Mouse (Mus musculus): ENCODE measurements at regions not wholly inside any gene's neighbourhood (a gene's known extent, or its start where the extent isn't known, plus 50 kb on each side); places are given as distances from the start of the nearest gene placed in this dataset.

GRCm38 (mm10) chr2:128325097-128325421, 199.2 kb downstream of the Bcl2l11 start:
- Histone ChIP-seq H3K36me3 (no peaks in the 10 kb centered on the region), H3K27ac (peak overlapping the region; percentile 49), H3K4me3 (no peak overlapping the region), H3K9ac (no peak overlapping the region), H3K4me2 (no peak overlapping the region), H3K27me3 (no peaks in the 10 kb centered on the region), H3K9me3 (no peaks in the 10 kb centered on the region), H3K4me1 (peaks cover 30% of the 10 kb centered on the region)
- peak; percentile 33; the same call in 1 of the 2 replicates for ATAC-seq (ENCODE audit: borderline replicate concordance, extremely low read depth, low FRiP score, low TSS enrichment)
- 60% methylated on average over 4 of the region's 4 CpGs for WGBS

- Histone ChIP-seq H3K9me3 (no peaks in the 10 kb centered on the region), H3K27me3 (no peaks in the 10 kb centered on the region), H3K4me2 (no peak overlapping the region), H3K4me3 (no peak overlapping the region), H3K4me1 (peaks cover 28% of the 10 kb centered on the region), H3K27ac (peak overlapping the region; percentile 49; the same call in 1 of the 2 replicates), H3K36me3 (no peaks in the 10 kb centered on the region), H3K9ac (no peak overlapping the region)
- ATAC-seq (ENCODE audit: borderline replicate concordance, extremely low read depth, low FRiP score, low TSS enrichment), result no peak
- WGBS, result 85% methylated on average over 4 of the region's 4 CpGs
Measured at GRCm38 (mm10) chr2:128325456-128325855, 199.6 kb downstream of the Bcl2l11 start.

GRCm38 (mm10) chr2:128330833-128331232, 205.0 kb downstream of the Bcl2l11 start:
- no peak overlapping the region for H3K27ac ChIP-seq
- H3K27me3 ChIP-seq, result no peaks in the 10 kb centered on the region
- no peak overlapping the region for H3K4me2 ChIP-seq
- ATAC-seq (ENCODE audit: borderline replicate concordance, extremely low read depth, low FRiP score, low TSS enrichment), result no peak
- H3K9me3 ChIP-seq, result no peaks in the 10 kb centered on the region
- H3K4me3 ChIP-seq, result no peak overlapping the region
- H3K36me3 ChIP-seq, result no peaks in the 10 kb centered on the region
- H3K4me1 ChIP-seq, result peaks cover 16% of the 10 kb centered on the region; the same call in 1 of the 2 replicates
- no peak overlapping the region for H3K9ac ChIP-seq
- WGBS, result 82% methylated on average over 9 of the region's 9 CpGs

- no peak overlapping the region for H3K9ac ChIP-seq
- H3K4me1 ChIP-seq, result peaks cover 19% of the 10 kb centered on the region; the same call in 1 of the 2 replicates
- H3K36me3 ChIP-seq, result no peaks in the 10 kb centered on the region
- no peak overlapping the region for H3K27ac ChIP-seq
- H3K4me3 ChIP-seq, result no peak overlapping the region
- no peaks in the 10 kb centered on the region for H3K9me3 ChIP-seq
- H3K27me3 ChIP-seq, result no peaks in the 10 kb centered on the region
- no peak overlapping the region for H3K4me2 ChIP-seq
- 83% methylated on average over 10 of the region's 10 CpGs for WGBS
- no peak for ATAC-seq (ENCODE audit: borderline replicate concordance, extremely low read depth, low FRiP score, low TSS enrichment)
Measured at GRCm38 (mm10) chr2:128331275-128331674, 205.4 kb downstream of the Bcl2l11 start.

GRCm38 (mm10) chr2:128331681-128332080, 205.8 kb downstream of the Bcl2l11 start:
- ATAC-seq (ENCODE audit: borderline replicate concordance, extremely low read depth, low FRiP score, low TSS enrichment), result no peak
- 61% methylated on average over 8 of the region's 8 CpGs for WGBS
- no peaks in the 10 kb centered on the region for H3K27me3 ChIP-seq
- H3K4me3 ChIP-seq, result no peak overlapping the region
- no peaks in the 10 kb centered on the region for H3K9me3 ChIP-seq
- H3K9ac ChIP-seq, result no peak overlapping the region
- H3K4me1 ChIP-seq, result peaks cover 19% of the 10 kb centered on the region; the same call in 1 of the 2 replicates
- no peak overlapping the region for H3K4me2 ChIP-seq
- no peak overlapping the region for H3K27ac ChIP-seq
- no peaks in the 10 kb centered on the region for H3K36me3 ChIP-seq

- WGBS, result 61% methylated on average over 10 of the region's 10 CpGs
- Histone ChIP-seq H3K4me1 (peaks cover 29% of the 10 kb centered on the region), H3K9me3 (no peaks in the 10 kb centered on the region), H3K27ac (no peak overlapping the region), H3K4me2 (no peak overlapping the region), H3K36me3 (no peaks in the 10 kb centered on the region), H3K27me3 (no peaks in the 10 kb centered on the region), H3K9ac (no peak overlapping the region), H3K4me3 (no peak overlapping the region)
- no peak; the same call in 1 of the 2 replicates for ATAC-seq (ENCODE audit: borderline replicate concordance, extremely low read depth, low FRiP score, low TSS enrichment)
Measured at GRCm38 (mm10) chr2:128333401-128334142, 207.7 kb downstream of the Bcl2l11 start.

- Histone ChIP-seq H3K9me3 (no peaks in the 10 kb centered on the region), H3K27me3 (no peaks in the 10 kb centered on the region), H3K36me3 (no peaks in the 10 kb centered on the region), H3K4me1 (peaks cover 35% of the 10 kb centered on the region), H3K4me2 (no peak overlapping the region), H3K9ac (no peak overlapping the region), H3K4me3 (no peak overlapping the region), H3K27ac (no peak overlapping the region)
- 61% methylated on average over 2 of the region's 2 CpGs for WGBS
- no peak; the same call in 1 of the 2 replicates for ATAC-seq (ENCODE audit: borderline replicate concordance, extremely low read depth, low FRiP score, low TSS enrichment)
Measured at GRCm38 (mm10) chr2:128334143-128334470, 208.3 kb downstream of the Bcl2l11 start.

- no peak overlapping the region for H3K27ac ChIP-seq
- no peak overlapping the region for H3K4me2 ChIP-seq
- no peaks in the 10 kb centered on the region for H3K27me3 ChIP-seq
- no peak for ATAC-seq (ENCODE audit: borderline replicate concordance, extremely low read depth, low FRiP score, low TSS enrichment)
- peaks cover 43% of the 10 kb centered on the region for H3K4me1 ChIP-seq
- no peak overlapping the region for H3K4me3 ChIP-seq
- no peak overlapping the region for H3K9ac ChIP-seq
- H3K9me3 ChIP-seq, result no peaks in the 10 kb centered on the region
- WGBS, result 34% methylated on average over 7 of the region's 7 CpGs
- no peaks in the 10 kb centered on the region for H3K36me3 ChIP-seq
Measured at GRCm38 (mm10) chr2:128334757-128335500, 209.1 kb downstream of the Bcl2l11 start.

GRCm38 (mm10) chr2:128337192-128337591, 211.4 kb downstream of the Bcl2l11 start:
- Histone ChIP-seq H3K27me3 (no peaks in the 10 kb centered on the region), H3K9me3 (no peaks in the 10 kb centered on the region), H3K36me3 (no peaks in the 10 kb centered on the region), H3K4me1 (peaks cover 54% of the 10 kb centered on the region), H3K4me2 (no peak overlapping the region), H3K9ac (no peak overlapping the region), H3K4me3 (no peak overlapping the region), H3K27ac (no peak overlapping the region)
- ATAC-seq (ENCODE audit: borderline replicate concordance, extremely low read depth, low FRiP score, low TSS enrichment), result no peak

- Histone ChIP-seq H3K36me3 (no peaks in the 10 kb centered on the region), H3K9ac (no peak overlapping the region), H3K9me3 (no peaks in the 10 kb centered on the region), H3K4me2 (no peak overlapping the region), H3K4me3 (no peak overlapping the region), H3K27ac (no peak overlapping the region), H3K4me1 (peaks cover 54% of the 10 kb centered on the region), H3K27me3 (no peaks in the 10 kb centered on the region)
- ATAC-seq (ENCODE audit: borderline replicate concordance, extremely low read depth, low FRiP score, low TSS enrichment), result no peak
- WGBS, result 83% methylated on average over 5 of the region's 5 CpGs
Measured at GRCm38 (mm10) chr2:128337791-128338190, 212.0 kb downstream of the Bcl2l11 start.

GRCm38 (mm10) chr2:128338474-128338873, 212.6 kb downstream of the Bcl2l11 start:
- no peaks in the 10 kb centered on the region for H3K27me3 ChIP-seq
- peaks cover 53% of the 10 kb centered on the region for H3K4me1 ChIP-seq
- H3K36me3 ChIP-seq, result no peaks in the 10 kb centered on the region
- WGBS, result 55% methylated on average over 4 of the region's 4 CpGs
- H3K9me3 ChIP-seq, result no peaks in the 10 kb centered on the region
- no peak for ATAC-seq (ENCODE audit: borderline replicate concordance, extremely low read depth, low FRiP score, low TSS enrichment)
- H3K4me3 ChIP-seq, result no peak overlapping the region
- no peak overlapping the region for H3K9ac ChIP-seq
- peak overlapping the region; percentile 84 for H3K27ac ChIP-seq
- H3K4me2 ChIP-seq, result no peak overlapping the region

GRCm38 (mm10) chr2:128339061-128339642, 213.3 kb downstream of the Bcl2l11 start:
- ATAC-seq (ENCODE audit: borderline replicate concordance, extremely low read depth, low FRiP score, low TSS enrichment), result peak; percentile 20; the same call in 1 of the 2 replicates
- peak overlapping the region; percentile 20; the same call in 1 of the 2 replicates for H3K4me2 ChIP-seq

More at GRCm38 (mm10) chr2:128339061-128339642, 213.3 kb downstream of the Bcl2l11 start:
- Histone ChIP-seq H3K9me3 (no peaks in the 10 kb centered on the region), H3K4me1 (peaks cover 48% of the 10 kb centered on the region), H3K36me3 (no peaks in the 10 kb centered on the region), H3K27me3 (no peaks in the 10 kb centered on the region), H3K27ac (peak overlapping the region; percentile 84), H3K9ac (no peak overlapping the region), H3K4me3 (no peak overlapping the region)
- 4% methylated on average over 8 of the region's 8 CpGs for WGBS

Measured in lung, embryonic 15.5 days (tissue).